Mouse (Mus musculus) large intestine, adult 2 months (tissue): ENCODE results near the gene Taf12. TPM values are rescaled to one million over a fixed set of nuclear protein-coding genes. Genes with fewer than 3 reads are reported as not detected.

ENCODE experiments used
- DNase-seq: peaks from one replicate; pipeline ENCODE4 v3.0.0-alpha.2; 2012; ENCODE audit warnings: low read depth, low spot score
- WGBS: fragments of 180-500 bp; shearing (Covaris S2); methylation state at CpG from one replicate; pipeline ENCODE4 v1.1.7; 2018; 5-methylcytosine and 5-hydroxymethylcytosine counted together
- polyA plus RNA-seq: library from polyadenylated mRNA; depleted of rRNA; stranded (reverse); fragments of >200 nt; gene quantifications from 2 replicates; pipeline ENCODE4 v1.2.3, GENCODE M21; 2012

The Taf12 gene
- polyA plus RNA-seq, 1 experiment, result 12.7 TPM

DNA sequence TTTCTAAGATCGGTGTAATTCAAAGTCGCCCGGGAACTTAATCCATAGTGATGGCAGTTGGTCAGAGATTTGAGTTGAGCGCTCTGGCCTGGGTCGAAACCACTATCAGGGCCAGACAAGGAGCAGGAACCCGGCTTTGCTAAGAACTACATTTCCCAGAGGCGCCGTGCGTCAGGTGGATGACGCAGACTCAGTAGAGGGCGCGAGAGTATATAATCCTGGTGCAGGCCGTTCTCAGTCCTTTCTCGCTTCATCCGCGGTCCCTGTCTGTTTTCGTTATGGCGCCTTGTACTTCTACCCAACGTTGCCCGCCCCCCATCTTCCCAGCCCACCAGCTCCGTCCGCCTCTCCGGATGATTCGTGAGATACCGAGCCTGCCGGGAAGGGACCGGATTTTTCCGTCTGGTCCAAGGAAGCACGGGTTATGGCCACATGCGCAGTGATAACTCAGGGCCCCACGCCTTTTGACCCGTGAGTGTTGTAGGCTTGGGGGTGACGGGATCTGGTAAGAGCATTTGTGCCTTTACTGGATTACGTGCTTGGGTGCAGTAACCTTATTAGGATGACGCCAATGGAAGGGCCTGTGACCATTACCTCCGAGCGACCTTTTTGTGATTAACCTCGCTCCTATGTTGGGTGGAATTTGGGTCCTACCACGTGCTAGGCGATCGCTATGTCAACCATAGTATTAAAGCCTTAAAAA lies 34.4 kb downstream of the Taf12 start:
- WGBS, result under 1% methylated on average over 41 of the region's 41 CpGs

DNA sequence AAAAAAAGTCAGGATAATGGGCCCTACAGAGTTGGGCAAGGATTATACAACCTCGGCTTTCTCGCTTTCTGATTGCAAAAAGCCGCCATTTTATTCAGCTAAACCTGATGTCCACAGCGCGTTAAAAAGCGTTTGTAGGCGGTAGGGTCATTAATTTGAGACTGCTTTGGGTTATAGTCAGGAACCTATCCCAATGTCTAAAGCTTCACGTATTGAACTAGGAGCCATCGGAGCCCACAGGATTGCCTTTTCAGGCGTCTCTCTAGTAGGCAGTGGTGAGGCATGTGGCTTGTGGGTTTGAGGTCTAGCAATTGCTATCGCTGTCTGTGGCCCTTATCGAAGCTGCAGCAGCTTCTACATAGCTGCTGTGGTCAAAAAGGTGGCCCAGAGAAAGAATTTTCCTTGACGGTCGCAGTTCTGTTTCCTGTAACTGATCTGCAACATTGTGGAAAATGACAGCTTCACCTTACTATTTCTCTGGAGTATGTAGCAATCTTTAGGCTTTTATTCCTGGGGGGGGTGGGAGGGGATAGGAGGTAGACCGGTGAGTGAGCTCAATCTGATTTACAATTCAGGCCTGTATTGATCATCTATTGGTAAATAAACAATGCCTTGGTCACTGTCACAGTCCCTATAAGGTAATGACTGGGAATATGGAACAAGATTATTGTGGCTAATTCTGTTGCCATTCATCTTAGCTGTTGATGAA lies 35.1 kb downstream of the Taf12 start:
- under 1% methylated on average over 15 of the region's 15 CpGs for WGBS
- no peak for DNase-seq

More for the DNA sequence above, 34.4 kb downstream of the Taf12 start:
- DNase-seq, result peak; percentile 75

DNA sequence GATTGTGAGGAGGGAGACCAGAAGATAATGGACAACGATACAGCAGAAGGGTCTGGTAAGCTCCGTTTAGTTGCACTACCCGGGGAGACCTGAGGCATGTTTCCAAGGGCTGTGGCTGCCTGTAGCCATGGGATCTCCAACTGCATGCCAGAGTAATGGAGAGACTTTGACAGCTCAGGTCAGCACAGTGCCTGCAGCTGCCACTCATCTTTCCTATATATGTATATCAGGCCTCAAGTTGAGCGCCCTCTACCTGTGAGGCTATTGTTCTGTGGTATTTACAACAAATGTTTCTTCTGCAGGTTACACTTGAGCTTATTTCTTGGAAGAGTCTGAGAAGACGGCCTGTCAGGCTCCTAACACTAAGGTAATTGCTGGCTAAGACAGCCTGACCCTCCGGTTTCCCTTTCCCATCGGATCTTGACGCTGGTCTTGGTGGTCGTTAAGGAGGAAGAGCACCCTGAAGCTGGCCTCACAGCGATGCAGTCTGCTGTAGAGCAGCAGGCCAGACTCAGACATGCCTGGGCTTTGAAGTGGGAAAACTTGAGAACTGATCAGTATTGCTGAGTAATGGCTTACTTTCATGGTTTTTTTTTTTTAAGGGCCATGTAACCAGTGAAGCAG lies 35.8 kb downstream of the Taf12 start:
- 16% methylated on average over 10 of the region's 10 CpGs for WGBS
- DNase-seq, result peak; percentile 58

DNA sequence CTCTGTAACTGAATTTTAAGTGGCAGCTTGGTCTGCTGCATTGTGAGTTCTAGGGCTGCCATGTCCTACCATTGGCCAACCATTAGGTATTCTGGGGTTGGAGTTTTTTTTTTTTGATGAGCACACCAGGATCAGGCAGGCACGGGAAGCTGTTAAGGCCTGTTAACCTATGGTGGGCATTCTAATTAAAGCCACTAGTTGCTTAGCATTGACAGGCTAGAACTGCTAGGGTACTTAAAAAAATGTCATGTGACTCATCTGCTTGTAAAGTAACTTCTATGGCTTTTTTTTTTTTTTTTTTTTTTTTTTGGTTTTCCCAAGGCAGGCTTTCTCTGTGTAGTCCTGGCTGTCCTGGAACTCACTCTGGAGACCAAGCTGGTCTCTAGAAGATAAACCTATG lies 37.0 kb downstream of the Taf12 start:
- no peak for DNase-seq
- 56% methylated on average over 1 of the region's 1 CpGs for WGBS

DNA sequence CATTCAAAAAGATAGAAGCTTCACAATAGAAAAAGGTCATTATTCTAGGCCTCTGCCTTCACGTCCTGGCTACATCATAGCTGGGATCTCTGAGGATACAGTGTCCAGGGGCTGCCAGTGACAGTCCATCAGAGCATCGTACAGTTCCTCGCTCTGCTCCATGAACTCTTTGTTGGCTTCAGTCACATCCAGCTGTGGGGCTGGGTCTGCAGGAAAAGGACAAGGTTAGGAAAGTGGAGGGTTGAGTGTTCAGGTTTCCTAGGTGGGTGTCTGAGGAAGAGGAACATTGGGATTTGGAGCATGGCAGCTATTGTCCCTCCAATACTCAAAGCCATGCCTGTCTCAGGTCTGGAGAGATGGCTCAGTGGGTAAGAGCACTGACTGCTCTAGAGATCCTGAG lies 37.6 kb downstream of the Taf12 start:
- WGBS, result 65% methylated on average over 3 of the region's 3 CpGs
- no peak for DNase-seq

DNA sequence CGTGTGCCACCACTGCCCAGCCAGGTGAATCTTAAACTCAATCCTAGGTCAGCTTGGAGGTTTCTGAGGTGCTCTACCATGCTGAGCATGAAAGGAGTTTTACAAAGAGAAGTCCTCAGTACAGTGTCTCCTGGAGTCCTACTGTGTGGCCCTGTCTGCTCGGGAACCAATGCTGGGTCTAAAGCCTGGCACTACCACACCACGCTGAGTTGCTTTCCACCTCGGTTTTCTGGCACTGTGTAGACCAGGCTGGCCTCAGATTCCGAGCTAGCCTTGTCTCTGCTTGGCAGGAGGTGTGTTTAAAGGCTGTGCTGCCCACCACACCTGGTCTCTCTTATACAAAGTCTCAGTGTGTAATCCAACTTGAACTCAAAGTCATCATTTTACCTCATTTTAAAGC lies 38.5 kb downstream of the Taf12 start:
- 83% methylated on average over 5 of the region's 5 CpGs for WGBS
- no peak for DNase-seq

DNA sequence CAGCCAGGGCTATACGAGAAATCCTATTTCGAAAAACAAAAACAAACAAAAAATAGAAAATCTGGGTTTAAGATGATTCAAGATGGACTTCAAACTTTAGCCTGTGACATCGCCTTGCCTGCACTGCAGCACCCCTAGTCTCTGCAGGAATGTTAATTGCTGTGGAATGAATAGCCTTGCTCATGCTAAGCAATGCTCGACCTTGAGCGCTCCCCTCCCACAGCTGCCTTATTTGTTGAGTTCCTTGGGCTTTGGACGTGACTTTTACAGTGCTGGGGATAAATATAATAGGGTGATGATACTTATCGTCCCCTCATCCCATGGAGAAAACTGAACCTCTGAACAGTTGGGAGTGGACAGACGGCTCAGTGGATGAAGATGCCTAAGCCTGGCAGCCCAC lies 41.5 kb downstream of the Taf12 start:
- DNase-seq, result no peak
- WGBS, result 71% methylated on average over 8 of the region's 8 CpGs

DNA sequence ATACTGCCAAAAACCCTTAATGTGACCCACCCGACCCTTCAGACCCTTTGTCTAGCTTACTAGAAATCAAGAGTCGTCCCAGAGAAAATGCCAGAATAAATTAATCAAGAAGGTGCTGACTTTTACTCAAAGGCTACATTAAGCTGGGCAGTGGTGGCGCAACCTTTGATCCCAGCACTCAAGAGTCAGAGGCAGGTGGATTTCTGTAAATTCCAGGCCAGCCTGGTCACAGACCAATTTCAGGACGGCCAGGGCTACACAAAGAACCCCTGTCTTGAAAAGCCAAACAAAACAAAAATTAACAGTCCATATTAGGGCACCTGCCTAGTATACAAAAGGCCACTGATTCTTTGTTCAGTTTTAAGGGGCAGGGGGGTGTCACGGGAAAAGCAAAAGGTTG lies 52.3 kb downstream of the Taf12 start:
- 72% methylated on average over 5 of the region's 5 CpGs for WGBS
- no peak for DNase-seq

DNA sequence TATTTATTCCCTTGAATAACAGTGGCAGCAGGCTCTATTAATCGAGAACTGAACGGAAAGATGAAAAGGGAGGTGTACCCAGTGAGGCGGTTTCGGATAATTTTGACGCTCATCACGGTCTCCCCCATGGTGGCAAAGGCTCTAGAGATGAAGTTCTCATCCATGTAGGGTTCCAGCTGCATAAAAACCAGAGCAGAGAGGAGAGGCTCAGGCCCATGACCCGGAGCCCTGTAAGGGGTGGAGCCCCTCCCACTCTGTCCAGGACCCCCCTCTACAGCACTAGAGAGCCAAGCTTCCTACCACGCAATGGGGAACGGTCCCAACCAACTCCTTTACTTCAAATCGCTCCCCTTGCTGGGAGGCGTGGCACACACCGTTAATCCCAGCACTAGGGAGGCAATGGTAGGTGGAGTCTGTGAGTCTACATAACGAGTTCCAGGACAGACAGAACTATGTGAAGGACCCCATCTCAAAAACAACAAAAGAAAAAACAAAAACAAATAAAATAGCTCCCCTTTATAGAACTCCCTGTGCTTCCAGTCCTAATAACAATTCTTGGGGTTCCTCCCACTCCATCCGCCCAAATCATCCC lies 54.3 kb downstream of the Taf12 start:
- WGBS, result 62% methylated on average over 14 of the region's 14 CpGs
- no peak for DNase-seq

DNA sequence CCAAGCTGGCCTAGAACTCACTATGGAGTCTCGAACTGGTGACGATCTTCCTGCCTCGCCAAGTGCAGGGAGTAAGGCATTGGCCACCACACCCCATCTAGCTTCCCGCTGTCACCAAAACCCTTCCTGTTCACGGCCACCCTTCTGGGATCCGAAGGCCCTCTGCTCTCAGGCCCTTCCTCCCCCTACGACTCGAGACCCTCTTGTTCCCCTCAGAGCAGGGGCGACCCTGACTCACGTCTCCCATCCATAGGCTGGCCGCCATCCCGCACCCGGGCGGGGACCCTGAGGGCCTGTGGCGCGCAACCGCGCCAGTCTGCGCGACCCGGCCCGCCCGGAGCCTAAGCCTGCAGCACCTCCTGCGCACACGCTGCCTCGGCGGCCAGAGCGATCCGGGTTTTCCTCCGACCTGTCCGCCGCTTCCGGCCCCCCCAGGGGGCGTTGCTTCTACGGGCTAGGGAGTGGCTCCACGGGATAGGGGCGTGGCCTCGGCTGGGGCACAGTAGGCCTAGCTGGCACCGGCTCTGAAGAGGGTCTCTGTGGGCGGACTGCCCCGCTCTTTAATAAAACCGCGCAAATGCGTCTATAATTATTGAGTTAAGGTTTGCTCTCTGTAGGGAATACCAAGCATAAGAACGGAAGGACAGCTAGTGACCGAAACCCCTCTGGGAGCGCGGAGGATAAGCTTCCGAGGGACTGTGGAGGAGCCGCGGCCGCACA lies 55.1 kb downstream of the Taf12 start, which contains the start of gene Trnau1ap:
Gene Trnau1ap, minus strand, starts transcription at position 424 of the 720 bp plus-strand sequence.
- WGBS, result under 1% methylated on average over 52 of the region's 52 CpGs
- no peak for DNase-seq

DNA sequence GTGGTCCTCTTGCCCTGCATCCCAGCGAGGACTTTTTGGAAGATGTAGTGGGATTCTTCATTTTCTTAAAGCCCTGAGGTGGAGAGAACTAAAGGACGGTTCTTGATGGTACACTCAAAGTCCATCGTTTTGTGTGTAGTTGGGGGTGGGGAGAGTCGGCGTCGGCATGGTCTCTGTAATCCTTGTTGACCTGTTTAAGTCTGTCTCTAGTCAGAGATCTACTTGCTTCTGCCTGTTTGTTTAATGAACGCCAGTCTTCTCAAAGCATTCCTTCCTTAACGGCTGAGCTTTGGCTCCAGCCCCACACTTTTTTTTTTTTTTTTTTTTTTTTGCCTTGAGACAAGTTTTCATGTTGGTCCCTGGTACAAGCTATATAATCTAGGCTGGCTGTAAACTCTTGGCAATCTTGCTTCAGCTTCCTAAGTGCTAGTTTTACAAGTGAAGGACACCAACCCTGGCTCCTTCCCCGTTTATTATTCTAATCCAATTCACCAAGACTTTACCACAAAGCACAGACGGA lies 55.7 kb downstream of the Taf12 start:
- 3% methylated on average over 10 of the region's 10 CpGs for WGBS
- DNase-seq, result no peak

DNA sequence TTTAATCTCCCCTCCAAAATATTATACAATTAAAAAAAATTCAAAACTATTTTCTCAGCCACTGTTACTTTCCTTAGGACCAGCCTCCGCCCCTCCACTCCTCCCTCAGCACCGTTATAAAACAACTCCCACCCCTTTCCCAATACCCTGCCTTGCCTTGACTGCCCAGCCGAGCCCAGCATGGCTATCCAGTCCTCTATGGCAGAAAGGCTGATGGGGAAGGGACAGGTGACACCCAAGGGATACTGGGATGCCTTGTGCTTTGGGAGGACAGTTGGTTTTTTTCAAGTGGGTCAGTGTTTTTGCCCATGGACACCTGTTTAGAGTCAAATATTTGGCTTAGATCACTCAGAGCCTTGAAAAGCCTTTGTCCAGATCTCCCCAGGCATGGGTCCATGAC lies 57.8 kb downstream of the Taf12 start:
- DNase-seq, result no peak
- 62% methylated on average over 3 of the region's 3 CpGs for WGBS

DNA sequence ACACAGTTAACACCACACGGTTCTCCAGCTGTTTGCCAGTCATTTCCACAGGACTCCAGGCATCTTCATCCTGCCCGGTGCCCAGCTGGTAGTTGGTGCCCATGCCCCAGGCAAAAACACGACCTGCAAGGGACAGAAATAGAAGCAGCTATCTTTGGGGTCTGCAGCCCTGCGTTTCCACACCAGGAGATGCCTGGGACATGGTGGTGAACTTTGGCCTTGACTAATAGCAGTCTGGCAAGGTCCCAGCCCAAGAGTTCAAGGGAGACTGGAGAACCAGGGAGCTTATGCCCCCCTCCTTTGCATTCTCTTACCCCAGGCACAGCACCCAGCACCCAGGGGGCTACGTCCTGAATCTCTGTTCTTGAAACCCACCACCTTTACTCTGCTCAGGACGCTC lies 58.7 kb downstream of the Taf12 start:
- DNase-seq, result no peak
- 75% methylated on average over 6 of the region's 6 CpGs for WGBS

DNA sequence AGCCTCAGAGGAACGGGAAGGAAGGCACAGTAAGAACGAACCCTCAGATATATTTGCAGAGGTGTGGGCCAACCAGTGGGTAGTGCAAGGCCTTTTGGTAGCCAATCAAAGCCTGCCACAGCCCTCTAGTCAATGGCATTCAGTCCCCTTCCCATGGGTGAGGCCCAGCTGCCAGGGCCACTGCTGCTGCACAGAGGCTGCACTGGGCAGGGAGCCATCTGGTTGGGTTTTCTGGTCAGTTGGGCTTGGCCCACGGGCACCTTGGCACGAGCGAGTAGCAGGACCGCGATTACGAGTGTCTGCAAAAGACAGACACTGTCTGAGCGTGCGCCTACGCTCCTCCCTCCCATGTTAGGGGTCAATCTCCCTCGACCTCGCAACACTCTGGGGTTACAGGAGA lies 64.8 kb downstream of the Taf12 start:
- whole genome bisulfite sequencing, result 80% methylated on average over 13 of the region's 13 CpGs
- no peak for DNase-seq

DNA sequence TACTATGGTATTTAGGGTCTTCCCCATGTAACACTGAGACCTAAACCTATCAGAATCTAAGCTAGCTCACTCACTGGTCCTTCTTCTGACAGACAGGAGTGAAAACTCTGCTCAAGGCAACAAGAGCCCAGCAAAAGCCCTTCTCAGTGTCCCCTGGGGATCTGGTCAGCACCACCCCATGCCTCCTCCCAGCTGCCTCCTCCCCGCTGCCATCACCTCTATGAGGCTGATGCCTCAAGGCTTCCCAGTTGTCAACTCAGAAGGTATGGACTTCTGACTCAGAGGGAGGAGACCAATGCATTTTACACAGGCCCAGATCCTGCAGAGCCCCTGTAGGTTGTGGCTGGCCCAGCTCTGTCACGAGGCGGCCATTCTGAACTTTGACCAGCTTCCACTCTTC lies 67.3 kb downstream of the Taf12 start:
- DNase-seq, result no peak
- 70% methylated on average over 3 of the region's 3 CpGs for WGBS

DNA sequence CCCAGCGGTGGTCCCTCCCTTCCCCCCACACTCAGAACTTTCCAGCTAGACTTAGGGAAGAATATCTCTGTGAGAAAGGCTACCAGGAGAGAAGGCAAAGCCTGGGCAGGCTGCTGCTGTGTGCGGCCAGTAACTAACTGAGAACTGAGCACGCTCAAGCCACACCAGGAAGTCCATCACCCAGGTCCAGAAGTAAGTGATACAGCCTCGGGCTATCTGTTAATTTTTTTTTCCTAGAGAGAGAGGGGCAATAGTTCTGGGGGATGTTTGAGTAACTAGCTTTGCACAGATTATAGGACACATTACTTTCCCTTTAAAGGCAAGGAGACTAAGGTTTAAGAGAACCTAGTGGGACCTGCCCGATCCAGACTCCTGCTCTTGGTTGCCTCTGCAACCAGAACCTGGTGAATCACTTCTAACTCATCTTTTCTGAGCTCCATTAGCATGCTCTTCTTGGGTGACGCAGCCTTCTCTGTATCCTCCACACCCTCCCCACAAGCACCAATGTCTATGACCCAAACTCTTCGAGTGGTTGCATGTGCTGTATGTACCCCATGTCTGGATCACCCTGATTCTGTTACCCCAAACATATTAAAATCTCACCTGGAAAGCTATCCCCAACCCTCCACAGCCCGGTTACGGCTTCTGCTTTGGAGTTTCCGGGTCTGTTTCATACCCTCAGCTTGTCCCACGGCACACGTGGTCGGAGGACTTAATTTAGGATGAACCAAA lies 70.4 kb downstream of the Taf12 start:
- 3% methylated on average over 13 of the region's 13 CpGs for WGBS
- no peak for DNase-seq
